Mouse (Mus musculus) monocyte, adult 5-6 weeks (primary cell): ENCODE results near the gene Slc38a2. TPM values are rescaled to one million over a fixed set of nuclear protein-coding genes. Genes with fewer than 3 reads are reported as not detected.
A peak's percentile ranks its signal among the peaks of the same experiment; 100 is the strongest.

Experiments used
- ATAC-seq: fragments of 153-309, 156-312 bp; replicated peaks from 2 replicates; pipeline ENCODE4 v1.8.0; 2017; ENCODE audit warnings: mild to moderate bottlenecking; ENCODE audit not compliant: low TSS enrichment, insufficient number of reproducible peaks, severe bottlenecking, poor library complexity, low FRiP score
- total RNA-seq: library from RNA; stranded (forward); fragments of 200-1000, 200-491, 200-594 nt; gene quantifications from 3 replicates; pipeline ENCODE4 v1.2.3, GENCODE M21; 2017

Gene Slc38a2
- 65.4 to 124 TPM (median 68.3 TPM) in 3 replicates for total RNA-seq

- ATAC-seq: peak; percentile 41
These were observed at the start of gene Slc38a2 for GRCm38 (mm10) chr15:96699521-96700511. TSS of gene Slc38a2 (minus strand) at chr15:96699730.

- ATAC-seq: no peak
These were observed 49.6 kb upstream of the Slc38a2 start for GRCm38 (mm10) chr15:96749101-96749500.

GRCm38 (mm10) chr15:96747551-96747950, 48.0 kb upstream of the Slc38a2 start:
- no peak for ATAC-seq

GRCm38 (mm10) chr15:96746986-96747385, 47.5 kb upstream of the Slc38a2 start:
- ATAC-seq: no peak

- no peak for ATAC-seq
These were observed 45.8 kb upstream of the Slc38a2 start for GRCm38 (mm10) chr15:96745299-96745698.

- peak; percentile 34; the same call in 1 of the 2 replicates for ATAC-seq
These were observed 45.4 kb upstream of the Slc38a2 start for GRCm38 (mm10) chr15:96744882-96745296.

- ATAC-seq: no peak
These were observed 44.8 kb upstream of the Slc38a2 start for GRCm38 (mm10) chr15:96744153-96744881.

- peak; percentile 70; the same call in 1 of the 2 replicates for ATAC-seq
These were observed 43.7 kb upstream of the Slc38a2 start for GRCm38 (mm10) chr15:96743257-96743656.

- ATAC-seq: no peak
These were observed 43.2 kb upstream of the Slc38a2 start for GRCm38 (mm10) chr15:96742591-96743241.

GRCm38 (mm10) chr15:96740865-96741561, 41.5 kb upstream of the Slc38a2 start:
- no peak for ATAC-seq

GRCm38 (mm10) chr15:96740091-96740490, 40.6 kb upstream of the Slc38a2 start:
- no peak for ATAC-seq

GRCm38 (mm10) chr15:96736663-96737385, 37.3 kb upstream of the Slc38a2 start:
- peak; percentile 54 for ATAC-seq

GRCm38 (mm10) chr15:96735562-96736160, 36.1 kb upstream of the Slc38a2 start:
- peak; percentile 86 for ATAC-seq

- no peak for ATAC-seq
These were observed 34.9 kb upstream of the Slc38a2 start for GRCm38 (mm10) chr15:96734423-96734822.

- no peak for ATAC-seq
These were observed 30.9 kb upstream of the Slc38a2 start for GRCm38 (mm10) chr15:96730416-96730815.

- ATAC-seq: no peak
These were observed 30.3 kb upstream of the Slc38a2 start for GRCm38 (mm10) chr15:96729785-96730184.

- peak; percentile 78 for ATAC-seq
These were observed 29.5 kb upstream of the Slc38a2 start for GRCm38 (mm10) chr15:96728993-96729392.
